Mouse (Mus musculus) E14TG2a.4 (cell line): ENCODE results near the gene S100a10.
A peak's percentile ranks its signal among the peaks of the same experiment; 100 is the strongest.

Source experiments
- CTCF ChIP-seq: conservative IDR thresholded peaks from 2 replicates; pipeline ENCODE4 v1.5.1; 2014; ENCODE audit warnings: low read length
- NANOG ChIP-seq: IDR thresholded peaks from 2 replicates; pipeline ENCODE4 v1.6.1; 2014; ENCODE audit warnings: borderline replicate concordance, low read length, mixed read lengths
- POU5F1 ChIP-seq: IDR thresholded peaks from 2 replicates; pipeline ENCODE4 v1.6.1; 2014; ENCODE audit warnings: low read length, borderline replicate concordance

DNA sequence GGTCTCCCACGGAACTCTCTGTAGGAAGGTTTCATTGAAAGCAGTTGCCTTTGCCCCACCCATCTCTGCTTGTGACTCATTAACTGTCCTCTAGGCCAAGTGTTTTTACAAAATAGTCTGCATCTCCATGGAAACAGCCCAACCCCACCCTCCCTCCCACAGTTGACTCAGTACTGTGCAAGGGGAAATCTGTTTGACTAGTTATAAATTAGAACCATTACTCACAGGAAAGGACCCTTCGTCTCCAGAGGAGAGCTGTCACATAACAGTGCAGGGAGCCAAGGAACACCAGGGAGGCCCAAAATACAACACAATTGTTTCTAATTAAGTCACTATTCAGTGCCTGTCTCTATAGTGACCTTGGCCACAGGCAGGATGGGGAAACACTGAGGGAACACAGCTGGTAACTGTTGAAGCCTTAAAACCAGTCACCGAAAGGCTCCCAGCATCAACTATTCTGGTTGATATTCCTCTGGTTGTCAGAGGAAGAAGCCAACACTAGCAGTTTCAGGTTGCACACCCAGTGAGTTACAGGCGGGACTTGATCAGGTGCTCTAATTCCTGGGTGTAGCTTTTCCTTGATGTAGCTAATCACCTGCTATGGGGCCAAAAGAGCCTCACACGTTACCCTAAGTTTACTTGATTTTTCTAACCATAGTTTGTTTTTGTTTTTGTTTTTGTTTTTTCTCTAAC lies 42.5 kb downstream of the S100a10 start:
- no peak for TF ChIP-seq CTCF
- TF ChIP-seq NANOG, result peak; percentile 54; the same call in 1 of the 2 replicates
- no peak for TF ChIP-seq POU5F1
